Mouse (Mus musculus): ENCODE results near the gene Sbk3.

DNA sequence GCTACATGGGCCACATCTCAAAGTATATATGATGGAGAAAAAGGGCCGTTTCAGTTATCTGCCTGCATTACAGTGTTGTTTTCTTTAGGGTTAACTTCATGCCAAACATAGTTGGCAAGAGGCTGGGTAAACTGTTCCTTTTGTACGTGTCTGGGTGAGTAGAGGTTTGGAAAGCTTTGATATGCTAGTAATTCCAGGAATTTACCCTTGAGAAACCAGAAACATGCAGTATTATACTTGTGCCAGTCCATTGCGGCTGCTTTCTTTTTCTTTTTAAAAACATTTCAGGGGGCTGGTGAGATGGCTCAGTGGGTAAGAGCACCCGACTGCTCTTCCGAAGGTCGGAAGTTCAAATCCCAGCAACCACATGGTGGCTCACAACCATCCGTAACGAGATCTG lies 26.0 kb upstream of the Sbk3 start:
- TF ChIP-seq CTCF (IDR thresholded peaks at IDR 0.05; ENCODE audit: extremely low read depth, insufficient read length, insufficient replicate concordance, low read depth, low read length), result no peak
- no peak for TF ChIP-seq POLR2A (IDR thresholded peaks at IDR 0.05; ENCODE audit: low read depth, low read length)

Measured in small intestine, adult 2 months (tissue).